Mouse (Mus musculus): Measurements from ENCODE around the gene Pde4d. TPM values are rescaled to one million over a fixed set of nuclear protein-coding genes. Genes with fewer than 3 reads are reported as not detected.
A peak's percentile ranks its signal among the peaks of the same experiment; 100 is the strongest.

Gene Pde4d
- total and polyA plus RNA-seq, 2 experiments from 2014 or later, result 19.0 to 103 TPM

GRCm38 (mm10) chr13:109249315-109249714 is 799.6 kb downstream of the Pde4d start:
- ATAC-seq (ENCODE audit: low FRiP score), result no peak
- Histone ChIP-seq H3K4me2 (ENCODE audit: low read depth, low read length, poor library complexity, severe bottlenecking) (no peak overlapping the region), H3K9ac (replicated peaks; ENCODE audit: low read length, poor library complexity, severe bottlenecking) (no peak overlapping the region), H3K4me3 (ENCODE audit: low read depth, low read length) (no peak overlapping the region), H3K36me3 (ENCODE audit: insufficient read depth, low read length) (no peaks in the 10 kb centered on the region), H3K27ac (ENCODE audit: low read depth, low read length) (no peak overlapping the region), H3K9me3 (ENCODE audit: low read length) (no peaks in the 10 kb centered on the region), H3K27me3 (ENCODE audit: insufficient read depth, low read length) (no peaks in the 10 kb centered on the region), H3K4me1 (ENCODE audit: insufficient read depth, low read length) (no peaks in the 10 kb centered on the region)
- DNase-seq (ENCODE audit: low spot score), result no peak
- no peak for TF ChIP-seq CTCF (IDR thresholded peaks at IDR 0.05)

GRCm38 (mm10) chr13:109255634-109256033 is 805.9 kb downstream of the Pde4d start:
- TF ChIP-seq CTCF (IDR thresholded peaks at IDR 0.05), result no peak

GRCm38 (mm10) chr13:109260220-109260795 is 810.6 kb downstream of the Pde4d start:
- peak; percentile 88 for DNase-seq (ENCODE audit: low spot score)
- H3K9me3 ChIP-seq (ENCODE audit: low read length), result no peaks in the 10 kb centered on the region
- under 1% methylated on average over 23 of the region's 23 CpGs for WGBS
- H3K9ac ChIP-seq (replicated peaks; ENCODE audit: low read length, poor library complexity, severe bottlenecking), result peak overlapping the region; percentile 64
- no peaks in the 10 kb centered on the region for H3K27me3 ChIP-seq (ENCODE audit: insufficient read depth, low read length)
- H3K4me2 ChIP-seq (ENCODE audit: low read depth, low read length, poor library complexity, severe bottlenecking), result peak overlapping the region; percentile 91
- H3K4me1 ChIP-seq (ENCODE audit: insufficient read depth, low read length), result peaks cover 6% of the 10 kb centered on the region; the same call in 1 of the 2 replicates
- H3K27ac ChIP-seq (ENCODE audit: low read depth, low read length), result peak overlapping the region; percentile 32
- no peak for TF ChIP-seq CTCF (IDR thresholded peaks at IDR 0.05)
- no peaks in the 10 kb centered on the region for H3K36me3 ChIP-seq (ENCODE audit: insufficient read depth, low read length)
- H3K4me3 ChIP-seq (ENCODE audit: low read depth, low read length), result peak overlapping the region; percentile 55
- ATAC-seq (ENCODE audit: low FRiP score), result peak; percentile 83

More at GRCm38 (mm10) chr13:109255634-109256033, 805.9 kb downstream of the Pde4d start:
- Histone ChIP-seq H3K4me2 (ENCODE audit: low read depth, low read length, poor library complexity, severe bottlenecking) (no peak overlapping the region), H3K9me3 (ENCODE audit: low read length) (no peaks in the 10 kb centered on the region), H3K27ac (ENCODE audit: low read depth, low read length) (no peak overlapping the region), H3K4me1 (ENCODE audit: insufficient read depth, low read length) (no peaks in the 10 kb centered on the region), H3K36me3 (ENCODE audit: insufficient read depth, low read length) (no peaks in the 10 kb centered on the region), H3K9ac (replicated peaks; ENCODE audit: low read length, poor library complexity, severe bottlenecking) (no peak overlapping the region), H3K4me3 (ENCODE audit: low read depth, low read length) (no peak overlapping the region), H3K27me3 (ENCODE audit: insufficient read depth, low read length) (no peaks in the 10 kb centered on the region)
- no peak for DNase-seq (ENCODE audit: low spot score)
- WGBS, result 63% methylated on average over 4 of the region's 4 CpGs
- ATAC-seq (ENCODE audit: low FRiP score), result no peak

- peak overlapping the region; percentile 91 for H3K4me2 ChIP-seq (ENCODE audit: low read depth, low read length, poor library complexity, severe bottlenecking)
- peaks cover 6% of the 10 kb centered on the region; the same call in 1 of the 2 replicates for H3K4me1 ChIP-seq (ENCODE audit: insufficient read depth, low read length)
- no peak for TF ChIP-seq CTCF (IDR thresholded peaks at IDR 0.05)
- WGBS, result 2% methylated on average over 17 of the region's 17 CpGs
- H3K9ac ChIP-seq (replicated peaks; ENCODE audit: low read length, poor library complexity, severe bottlenecking), result peak overlapping the region; percentile 64
- H3K36me3 ChIP-seq (ENCODE audit: insufficient read depth, low read length), result no peaks in the 10 kb centered on the region
- no peak for DNase-seq (ENCODE audit: low spot score)
- H3K27me3 ChIP-seq (ENCODE audit: insufficient read depth, low read length), result no peaks in the 10 kb centered on the region
- H3K9me3 ChIP-seq (ENCODE audit: low read length), result no peaks in the 10 kb centered on the region
- peak overlapping the region; percentile 32; the same call in 1 of the 2 replicates for H3K27ac ChIP-seq (ENCODE audit: low read depth, low read length)
- peak overlapping the region; percentile 55 for H3K4me3 ChIP-seq (ENCODE audit: low read depth, low read length)
- peak; percentile 74 for ATAC-seq (ENCODE audit: low FRiP score)
These were observed 811.2 kb downstream of the Pde4d start for GRCm38 (mm10) chr13:109260796-109261516.

GRCm38 (mm10) chr13:109261642-109262220 is 812.0 kb downstream of the Pde4d start:
- Histone ChIP-seq H3K27me3 (ENCODE audit: insufficient read depth, low read length) (no peaks in the 10 kb centered on the region), H3K4me3 (ENCODE audit: low read depth, low read length) (peak overlapping the region; percentile 55; the same call in 1 of the 2 replicates), H3K27ac (ENCODE audit: low read depth, low read length) (no peak overlapping the region), H3K4me1 (ENCODE audit: insufficient read depth, low read length) (peaks cover 6% of the 10 kb centered on the region; the same call in 1 of the 2 replicates), H3K9ac (replicated peaks; ENCODE audit: low read length, poor library complexity, severe bottlenecking) (no peak overlapping the region), H3K9me3 (ENCODE audit: low read length) (no peaks in the 10 kb centered on the region), H3K4me2 (ENCODE audit: low read depth, low read length, poor library complexity, severe bottlenecking) (peak overlapping the region; percentile 22; the same call in 1 of the 2 replicates), H3K36me3 (ENCODE audit: insufficient read depth, low read length) (no peaks in the 10 kb centered on the region)
- no peak for ATAC-seq (ENCODE audit: low FRiP score)
- 19% methylated on average over 5 of the region's 5 CpGs for WGBS
- TF ChIP-seq CTCF (IDR thresholded peaks at IDR 0.05), result no peak
- no peak for DNase-seq (ENCODE audit: low spot score)

GRCm38 (mm10) chr13:109262501-109262900 is 812.8 kb downstream of the Pde4d start:
- 0 out of 2 replicates have a peak overlapping the region, but pooled peaks have one; percentile 22 for H3K4me2 ChIP-seq (ENCODE audit: low read depth, low read length, poor library complexity, severe bottlenecking)
- H3K9ac ChIP-seq (replicated peaks; ENCODE audit: low read length, poor library complexity, severe bottlenecking), result no peak overlapping the region
- no peaks in the 10 kb centered on the region for H3K27me3 ChIP-seq (ENCODE audit: insufficient read depth, low read length)
- DNase-seq (ENCODE audit: low spot score) (no peak), ATAC-seq (ENCODE audit: low FRiP score) (no peak)
- WGBS, result 83% methylated on average over 5 of the region's 5 CpGs
- peaks cover 6% of the 10 kb centered on the region; the same call in 1 of the 2 replicates for H3K4me1 ChIP-seq (ENCODE audit: insufficient read depth, low read length)
- no peaks in the 10 kb centered on the region for H3K36me3 ChIP-seq (ENCODE audit: insufficient read depth, low read length)
- H3K27ac ChIP-seq (ENCODE audit: low read depth, low read length), result no peak overlapping the region
- no peak for TF ChIP-seq CTCF (IDR thresholded peaks at IDR 0.05)
- H3K9me3 ChIP-seq (ENCODE audit: low read length), result no peaks in the 10 kb centered on the region
- H3K4me3 ChIP-seq (ENCODE audit: low read depth, low read length), result no peak overlapping the region
